Mouse (Mus musculus) C2C12 (cell line): ENCODE data around the gene Cabp1. TPM values are rescaled to one million over a fixed set of nuclear protein-coding genes. Genes with fewer than 3 reads are reported as not detected.

Experiments
- H3K27me3 ChIP-seq: one replicate; pipeline ENCODE4 v1.6.1; 2011; ENCODE audit not compliant: control insufficient read depth, insufficient read depth, insufficient read length
- H3K36me3 ChIP-seq: one replicate; pipeline ENCODE4 v1.6.1; 2011; ENCODE audit not compliant: control insufficient read depth, insufficient read depth
- H3K4me3 ChIP-seq: one replicate; pipeline ENCODE4 v1.5.1; 2011; ENCODE audit warnings: mild to moderate bottlenecking, control low read depth; ENCODE audit not compliant: poor library complexity, insufficient read depth, severe bottlenecking
- H3K79me2 ChIP-seq: one replicate; pipeline ENCODE4 v1.6.1; 2011; ENCODE audit not compliant: control insufficient read depth, insufficient read depth
- H3K79me3 ChIP-seq: one replicate; pipeline ENCODE4 v1.6.1; 2011; ENCODE audit warnings: low read depth, control low read depth
- H3ac ChIP-seq: one replicate; pipeline ENCODE3; 2011; ENCODE audit warnings: low read depth; ENCODE audit not compliant: control insufficient read depth, insufficient read length
- CEBPB ChIP-seq: IDR thresholded peaks from one replicate; pipeline ENCODE4 v1.6.1; 2011; ENCODE audit warnings: low read depth, mild to moderate bottlenecking, control low read depth, moderate library complexity
- CTCF ChIP-seq: IDR thresholded peaks from one replicate; pipeline ENCODE4 v1.5.1; 2011; ENCODE audit not compliant: control insufficient read depth, insufficient read depth, insufficient read length
- FOSL1 ChIP-seq: IDR thresholded peaks from one replicate; pipeline ENCODE4 v1.8.0; 2011; ENCODE audit warnings: mild to moderate bottlenecking, low read length; ENCODE audit not compliant: poor library complexity, insufficient read depth, severe bottlenecking
- MAX ChIP-seq: IDR thresholded peaks from one replicate; pipeline ENCODE4 v1.6.1; 2011; ENCODE audit warnings: mild to moderate bottlenecking, control low read depth
- MYOD1 ChIP-seq: IDR thresholded peaks from one replicate; pipeline ENCODE4 v1.6.1; 2011; ENCODE audit warnings: low read depth; ENCODE audit not compliant: control insufficient read depth, insufficient read length
- MYOG ChIP-seq: IDR thresholded peaks from one replicate; pipeline ENCODE4 v1.6.1; 2011; ENCODE audit not compliant: control insufficient read depth, insufficient read length; ENCODE audit errors: extremely low read depth
- USF1 ChIP-seq: IDR thresholded peaks from one replicate; pipeline ENCODE4 v1.6.1; 2011; ENCODE audit warnings: low read depth, mild to moderate bottlenecking, control low read depth, moderate library complexity
- polyA plus RNA-seq: library from polyadenylated mRNA; unstranded; fragments of >200 nt; fragmentation: generic; extraction: Trizol; gene quantifications from one replicate; pipeline ENCODE4 v1.2.1, GENCODE M21; 2012; ENCODE audit warnings: missing spikeins

The Cabp1 gene
- polyA plus RNA-seq, 1 experiment: 0.12 TPM

DNA sequence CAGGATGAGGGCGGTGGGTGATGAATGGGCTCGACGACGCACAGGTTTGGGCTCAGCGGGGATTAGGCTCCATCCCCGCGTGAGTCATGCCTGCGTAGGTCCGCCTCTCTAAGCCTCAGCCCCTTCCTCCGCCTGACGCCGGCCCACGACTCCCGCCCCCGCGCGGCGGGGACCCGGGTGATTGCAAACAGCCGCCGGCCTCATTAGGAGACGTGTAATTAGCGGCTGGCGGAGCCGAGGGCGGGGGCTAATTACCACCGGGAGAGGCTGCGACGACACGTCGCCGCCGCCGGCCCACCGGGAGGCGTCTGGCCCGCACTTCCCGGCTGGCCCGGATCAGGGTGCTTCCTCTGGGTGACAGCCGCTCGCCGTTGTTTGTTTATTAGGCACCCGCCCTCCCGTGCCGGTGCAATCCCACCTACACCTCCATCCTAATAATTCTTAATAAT lies 41.2 kb upstream of the Cabp1 start:
- Histone ChIP-seq H3K79me3 (peaks cover 6% of the 10 kb centered on the region), H3ac (peak overlapping the region; percentile 62), H3K79me2 (peaks cover 22% of the 10 kb centered on the region), H3K27me3 (no peaks in the 10 kb centered on the region), H3K36me3 (peaks cover 9% of the 10 kb centered on the region), H3K4me3 (peak overlapping the region; percentile 39)
- TF ChIP-seq USF1: no peak
- no peak for TF ChIP-seq CTCF
- no peak for TF ChIP-seq FOSL1
- TF ChIP-seq MYOG: no peak
- no peak for TF ChIP-seq MYOD1
- TF ChIP-seq CEBPB: no peak
- TF ChIP-seq MAX: no peak

DNA sequence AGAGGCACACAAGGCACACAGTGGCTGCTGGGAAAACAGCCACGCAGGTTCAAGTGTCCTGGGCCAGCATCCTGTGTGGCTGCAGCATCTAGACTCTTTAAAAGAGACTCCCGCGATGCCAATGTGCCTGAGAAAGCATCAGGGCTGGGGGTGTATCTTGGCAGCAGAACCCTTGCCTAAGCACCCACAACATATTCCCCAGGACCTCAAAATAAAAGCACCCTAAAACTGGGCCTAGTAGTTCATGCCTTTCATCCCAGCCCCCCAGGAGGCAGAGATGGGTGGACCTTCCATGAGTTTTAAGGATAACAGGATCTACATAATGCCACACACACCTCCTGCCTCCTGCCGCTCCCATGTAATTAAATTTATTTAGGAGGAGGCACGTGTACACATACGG lies 40.3 kb upstream of the Cabp1 start:
- TF ChIP-seq MYOD1 (no peak), CEBPB (no peak), FOSL1 (no peak), MAX (no peak), MYOG (no peak), CTCF (no peak), USF1 (no peak)
- peaks cover 6% of the 10 kb centered on the region for H3K79me3 ChIP-seq
- H3K36me3 ChIP-seq: peaks cover under 1% of the 10 kb centered on the region
- H3K4me3 ChIP-seq: no peak overlapping the region
- H3ac ChIP-seq: no peak overlapping the region
- peaks cover 15% of the 10 kb centered on the region for H3K79me2 ChIP-seq
- H3K27me3 ChIP-seq: no peaks in the 10 kb centered on the region

DNA sequence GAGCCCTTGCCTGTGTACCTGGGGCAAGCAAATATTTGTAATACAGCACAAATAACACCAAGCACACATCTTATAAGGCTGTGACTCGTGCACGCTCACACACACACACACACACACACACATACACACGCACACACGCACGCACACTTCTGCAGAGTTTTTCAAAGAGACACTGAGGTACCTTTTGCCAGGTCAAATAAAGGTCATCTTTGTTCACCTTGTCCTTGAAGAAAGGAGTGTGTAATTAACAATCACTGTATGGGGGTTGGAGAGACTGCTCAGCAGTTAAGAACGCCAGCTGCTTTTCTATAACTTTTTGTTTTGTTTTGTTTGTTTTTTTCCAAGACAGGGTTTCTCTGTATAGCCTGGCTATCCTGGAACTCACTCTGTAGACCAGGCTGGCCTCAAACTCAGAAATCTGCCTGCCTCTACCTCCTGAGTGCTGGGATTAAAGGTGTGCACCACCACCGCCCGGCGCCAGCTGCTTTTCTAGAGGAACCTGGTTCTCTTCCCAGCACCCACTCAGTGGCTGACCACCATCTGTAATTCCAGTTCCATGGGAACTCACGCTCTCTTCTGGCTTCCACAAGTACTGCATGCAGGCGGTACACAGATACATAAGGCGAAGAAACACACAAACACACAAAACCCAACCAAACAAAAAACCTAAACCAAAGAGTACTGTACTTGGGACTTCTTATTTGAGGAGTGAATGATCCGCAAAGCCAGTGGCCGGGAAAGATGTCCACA lies 39.0 kb upstream of the Cabp1 start:
- H3K36me3 ChIP-seq: no peaks in the 10 kb centered on the region
- peaks cover 3% of the 10 kb centered on the region for H3K79me2 ChIP-seq
- TF ChIP-seq MYOG (no peak), MYOD1 (no peak), CTCF (no peak), USF1 (no peak), FOSL1 (no peak), CEBPB (no peak), MAX (no peak)
- no peaks in the 10 kb centered on the region for H3K27me3 ChIP-seq
- no peaks in the 10 kb centered on the region for H3K79me3 ChIP-seq
- H3K4me3 ChIP-seq: no peak overlapping the region
- no peak overlapping the region for H3ac ChIP-seq

DNA sequence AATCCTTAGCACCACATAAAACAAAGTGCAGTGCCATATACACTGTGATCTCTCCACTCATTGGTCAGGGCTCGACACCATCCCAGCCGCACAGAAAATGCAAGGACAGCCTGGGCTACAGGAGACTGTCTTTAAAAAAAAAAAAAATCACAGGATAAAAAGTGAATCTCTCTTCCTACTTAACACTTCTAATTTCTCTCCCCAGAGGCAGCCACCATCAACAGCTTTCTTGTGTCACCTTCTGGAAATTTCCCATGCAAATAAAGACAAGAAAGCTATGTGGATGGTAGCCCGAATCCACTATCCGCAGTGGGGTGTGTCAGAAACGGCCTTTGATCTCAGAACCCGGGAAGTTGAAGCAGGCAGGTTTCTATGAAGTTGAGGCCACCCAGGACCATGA lies 38.3 kb upstream of the Cabp1 start:
- H3K27me3 ChIP-seq: no peaks in the 10 kb centered on the region
- no peak for TF ChIP-seq MAX
- no peak for TF ChIP-seq USF1
- no peak for TF ChIP-seq MYOG
- TF ChIP-seq FOSL1: no peak
- no peak overlapping the region for H3ac ChIP-seq
- H3K4me3 ChIP-seq: no peak overlapping the region
- H3K79me2 ChIP-seq: no peaks in the 10 kb centered on the region
- H3K79me3 ChIP-seq: no peaks in the 10 kb centered on the region
- H3K36me3 ChIP-seq: no peaks in the 10 kb centered on the region

DNA sequence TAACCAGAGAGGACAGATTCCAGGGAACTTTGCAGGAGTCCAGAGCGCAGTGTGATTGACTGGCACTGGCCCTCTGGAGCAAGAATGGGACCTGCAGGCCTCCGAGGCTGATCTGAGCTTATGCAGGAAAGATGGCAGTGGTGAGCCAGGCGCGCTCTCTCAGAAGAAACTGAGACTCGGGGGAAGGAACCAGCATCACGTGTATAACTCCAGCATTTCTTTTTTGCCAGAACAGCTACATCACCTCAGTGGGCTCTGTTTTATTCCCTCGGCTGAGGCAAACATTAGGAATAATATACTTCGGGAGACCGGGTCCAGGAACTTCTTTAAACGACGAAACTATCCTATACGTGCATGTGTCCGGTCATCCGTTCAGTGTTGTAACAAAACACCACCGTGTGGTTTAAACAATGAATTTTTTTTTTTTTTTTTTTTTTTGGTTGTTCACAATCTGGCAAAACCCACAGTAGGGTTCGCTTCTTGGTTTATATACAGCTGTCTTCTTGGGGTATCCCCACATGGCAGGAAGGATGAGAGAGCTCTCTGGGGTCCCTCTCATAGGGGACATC lies 37.5 kb upstream of the Cabp1 start:
- no peak overlapping the region for H3K4me3 ChIP-seq
- TF ChIP-seq CEBPB (no peak), CTCF (no peak), FOSL1 (no peak), MYOD1 (no peak), MAX (no peak), MYOG (no peak), USF1 (no peak)
- no peaks in the 10 kb centered on the region for H3K36me3 ChIP-seq
- H3K79me3 ChIP-seq: no peaks in the 10 kb centered on the region
- no peaks in the 10 kb centered on the region for H3K79me2 ChIP-seq
- no peaks in the 10 kb centered on the region for H3K27me3 ChIP-seq
- H3ac ChIP-seq: no peak overlapping the region

DNA sequence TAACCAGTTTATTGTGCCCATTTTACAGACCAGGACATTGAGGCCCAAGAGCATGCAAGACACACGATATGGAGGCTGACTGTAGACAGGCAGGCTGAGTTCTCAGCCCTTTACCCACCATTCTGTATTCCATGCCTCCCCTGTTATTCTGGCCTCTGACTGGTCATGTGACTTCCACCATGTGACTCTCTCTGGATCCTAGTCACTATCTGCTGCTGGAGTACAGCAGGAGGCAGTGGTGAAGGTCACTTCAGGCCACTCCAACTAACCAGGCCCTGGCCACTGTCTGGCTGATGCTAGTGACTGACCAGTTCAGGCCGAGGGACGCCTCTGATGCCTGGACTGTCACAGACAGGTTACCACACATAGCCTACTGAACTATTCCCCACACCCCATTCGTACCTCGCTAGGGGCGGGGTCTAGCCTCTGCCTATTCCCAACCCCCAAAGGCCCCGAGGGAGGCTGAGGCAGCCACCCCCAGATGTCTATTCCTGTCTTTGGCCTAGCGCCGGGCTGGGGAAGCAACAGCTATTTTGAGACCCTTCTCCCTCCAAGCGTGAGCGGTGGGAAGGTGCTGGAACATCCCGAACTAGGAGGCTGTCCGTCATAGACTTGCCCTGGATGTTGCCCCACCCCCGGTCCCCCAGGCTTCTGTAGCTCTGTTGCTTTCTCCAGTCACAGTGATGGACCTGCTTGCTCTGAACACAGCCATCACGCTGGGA lies 36.8 kb upstream of the Cabp1 start:
- Histone ChIP-seq H3K27me3 (no peaks in the 10 kb centered on the region), H3K4me3 (no peak overlapping the region), H3K36me3 (no peaks in the 10 kb centered on the region), H3K79me2 (no peaks in the 10 kb centered on the region), H3ac (no peak overlapping the region), H3K79me3 (no peaks in the 10 kb centered on the region)
- TF ChIP-seq USF1 (peak; percentile 47), FOSL1 (no peak), MAX (no peak), CEBPB (no peak), CTCF (no peak), MYOG (no peak), MYOD1 (no peak)
